Mouse (Mus musculus): Measurements from ENCODE around the gene Micu1.
"Not testable (repeated sequence)": the region's sequence is repeated elsewhere in the genome, so short reads cannot be mapped to it uniquely, and the experiment has no call there.

Gene Micu1

GRCm38 (mm10) chr10:59848953-59849352 is 146.7 kb downstream of the Micu1 start:
- no peak for DNase-seq (ENCODE audit: low read depth, low spot score)

GRCm38 (mm10) chr10:59849371-59849770 is 147.1 kb downstream of the Micu1 start:
- DNase-seq (ENCODE audit: low read depth, low spot score): no peak

- no peak for DNase-seq (ENCODE audit: low read depth, low spot score)
Observed at GRCm38 (mm10) chr10:59857157-59857556, 154.9 kb downstream of the Micu1 start.

- DNase-seq (ENCODE audit: low read depth, low spot score): no peak
Observed at GRCm38 (mm10) chr10:59860684-59861083, 158.4 kb downstream of the Micu1 start.

GRCm38 (mm10) chr10:59861201-59861600 is 158.9 kb downstream of the Micu1 start:
- DNase-seq (ENCODE audit: low read depth, low spot score): no peak

- DNase-seq (ENCODE audit: low read depth, low spot score): no peak
Observed at GRCm38 (mm10) chr10:59862816-59863440, 160.7 kb downstream of the Micu1 start.

GRCm38 (mm10) chr10:59863620-59864019 is 161.3 kb downstream of the Micu1 start:
- DNase-seq (ENCODE audit: low read depth, low spot score): no peak

- no peak for DNase-seq (ENCODE audit: low read depth, low spot score)
Observed at GRCm38 (mm10) chr10:59864232-59864875, 162.1 kb downstream of the Micu1 start.

GRCm38 (mm10) chr10:59864884-59865726 is 162.8 kb downstream of the Micu1 start:
- peak; percentile 88 for DNase-seq (ENCODE audit: low read depth, low spot score)

- peak; percentile 95 for DNase-seq (ENCODE audit: low read depth, low spot score)
Observed at GRCm38 (mm10) chr10:59868266-59868665, 166.0 kb downstream of the Micu1 start.

- no peak for DNase-seq (ENCODE audit: low read depth, low spot score)
Observed at GRCm38 (mm10) chr10:59870038-59870437, 167.8 kb downstream of the Micu1 start.

GRCm38 (mm10) chr10:59872651-59873050 is 170.4 kb downstream of the Micu1 start:
- not testable (repeated sequence) for DNase-seq (ENCODE audit: low read depth, low spot score)

- DNase-seq (ENCODE audit: low read depth, low spot score): no peak
Observed at GRCm38 (mm10) chr10:59873206-59873605, 170.9 kb downstream of the Micu1 start.

- peak; percentile 41 for DNase-seq (ENCODE audit: low read depth, low spot score)
Observed at GRCm38 (mm10) chr10:59873613-59874012, 171.3 kb downstream of the Micu1 start.

GRCm38 (mm10) chr10:59875396-59875795 is 173.1 kb downstream of the Micu1 start:
- no peak for DNase-seq (ENCODE audit: low read depth, low spot score)

- DNase-seq (ENCODE audit: low read depth, low spot score): not testable (repeated sequence)
Observed at GRCm38 (mm10) chr10:59876698-59877097, 174.4 kb downstream of the Micu1 start.

GRCm38 (mm10) chr10:59877421-59878117 is 175.3 kb downstream of the Micu1 start:
- DNase-seq (ENCODE audit: low read depth, low spot score): no peak

GRCm38 (mm10) chr10:59878823-59879222 is 176.5 kb downstream of the Micu1 start:
- DNase-seq (ENCODE audit: low read depth, low spot score): no peak

- peak; percentile 97 for DNase-seq (ENCODE audit: low read depth, low spot score)
Observed at GRCm38 (mm10) chr10:59879255-59880028, 177.2 kb downstream of the Micu1 start, which contains the start of gene Dnajb12. Dnajb12 (plus strand) TSS chr10:59879556.

- DNase-seq (ENCODE audit: low read depth, low spot score): no peak
Observed at GRCm38 (mm10) chr10:59880029-59880386, 177.7 kb downstream of the Micu1 start.

- DNase-seq (ENCODE audit: low read depth, low spot score): no peak
Observed at GRCm38 (mm10) chr10:59880837-59881236, 178.6 kb downstream of the Micu1 start.

Data from R1 (cell line).